Mouse (Mus musculus) heart, embryonic 10.5 days (tissue): ENCODE measurements around the gene Il12b. TPM values are rescaled to one million over a fixed set of nuclear protein-coding genes. Genes with fewer than 3 reads are reported as not detected.

Experiments used
- polyA plus RNA-seq: library from polyadenylated mRNA; unstranded; fragments of >200 nt; fragmentation: Nextera tagmentation; extraction: Ambion mirVana; gene quantifications from 2 replicates; pipeline ENCODE4 v1.2.1, GENCODE M21; 2016

Gene Il12b
- polyA plus RNA-seq, 1 experiment from 2014 or later: not detected

Other genes starting within 250 kb of the Il12b start
- 56.8 and 67.8 TPM in 2 replicates for gene Ublcp1, start 70.4 kb downstream of the Il12b start, polyA plus RNA-seq
- gene Rnf145, start 118.9 kb downstream of the Il12b start, polyA plus RNA-seq: 59.8 and 82.1 TPM in 2 replicates
- 7.6 and 17.9 TPM in 2 replicates for gene Ebf1, start 217.3 kb downstream of the Il12b start, polyA plus RNA-seq